Mouse (Mus musculus) thymus, adult 2 months (tissue): ENCODE measurements around the gene Isg20l2.

Experiments
- CTCF ChIP-seq: fragments of 200-500 bp; IDR thresholded peaks from 2 replicates; pipeline ENCODE4 v1.5.1; 2012; ENCODE audit warnings: mild to moderate bottlenecking, control low read depth, low read length, moderate library complexity, borderline replicate concordance; ENCODE audit not compliant: control insufficient read depth, poor library complexity, insufficient read depth; ENCODE audit errors: extremely low read depth
- POLR2A ChIP-seq: fragments of 200-500 bp; IDR thresholded peaks from 2 replicates; pipeline ENCODE4 v1.6.1; 2012; ENCODE audit warnings: mild to moderate bottlenecking, low read length, control low read depth, moderate library complexity; ENCODE audit not compliant: control insufficient read depth, poor library complexity, insufficient read depth; ENCODE audit errors: extremely low read depth

GRCm38 (mm10) chr3:87903821-87904220 lies 26.3 kb upstream of the Isg20l2 start:
- TF ChIP-seq CTCF = no peak
- TF ChIP-seq POLR2A = no peak
